Mouse (Mus musculus) embryo, embryonic 9.5 days (tissue): ENCODE measurements around the gene Treml2.
"Not testable (repeated sequence)": the region's sequence is repeated elsewhere in the genome, so short reads cannot be mapped to it uniquely, and the experiment has no call there.

Experiments used
- DNase-seq: peaks from one replicate; pipeline ENCODE4 v3.0.0-alpha.2; 2017; ENCODE audit errors: extremely low spot score

Treml2 gene

GRCm38 (mm10) chr17:48293500-48294194 is 5.7 kb upstream of the Treml2 start:
- no peak for DNase-seq

DNA sequence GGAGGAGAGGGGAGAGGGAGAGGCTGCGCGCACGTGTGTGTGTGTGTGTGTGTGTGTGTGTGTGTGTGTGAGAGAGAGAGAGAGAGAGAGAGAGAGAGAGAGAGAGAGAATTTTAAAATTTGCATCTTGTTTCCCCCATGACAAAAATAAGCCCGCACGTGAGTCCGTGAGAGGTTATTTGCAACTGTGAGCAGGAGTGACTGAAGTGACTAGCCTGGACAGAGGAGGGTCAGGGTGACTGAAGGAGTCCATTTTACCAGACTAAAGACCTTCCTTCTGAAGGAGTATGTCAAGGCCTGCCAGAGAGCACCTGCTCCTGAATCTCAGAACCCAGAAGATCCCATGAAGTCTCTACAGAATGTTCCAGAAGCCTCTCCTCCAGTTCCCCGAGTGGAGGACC is 458 bp downstream of the Treml2 start:
- DNase-seq = no peak

GRCm38 (mm10) chr17:48300199-48300598 is 901 bp downstream of the Treml2 start:
- DNase-seq = no peak

GRCm38 (mm10) chr17:48300861-48301260 is 1.6 kb downstream of the Treml2 start:
- no peak for DNase-seq

DNA sequence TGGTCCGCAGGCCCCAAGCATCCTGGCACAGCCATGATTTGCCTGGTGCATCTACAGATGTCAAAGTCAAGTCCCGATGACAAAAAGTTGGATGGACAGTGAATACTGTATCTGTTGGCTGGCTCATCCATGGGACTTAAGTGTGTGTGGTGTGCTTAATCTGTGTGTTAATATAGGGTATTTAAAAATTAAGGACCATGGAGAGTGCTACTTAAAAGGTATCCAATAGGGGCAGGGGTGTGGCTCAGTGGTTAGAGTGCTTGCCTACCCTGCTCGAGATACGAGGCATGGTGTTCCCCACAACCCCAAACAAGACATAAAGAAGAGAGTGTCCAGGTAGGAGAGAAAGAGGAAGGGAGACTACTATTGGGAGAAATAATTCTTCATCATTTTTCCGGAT is 2.5 kb downstream of the Treml2 start:
- no peak for DNase-seq

GRCm38 (mm10) chr17:48312124-48312523 is 12.8 kb downstream of the Treml2 start:
- DNase-seq = no peak

DNA sequence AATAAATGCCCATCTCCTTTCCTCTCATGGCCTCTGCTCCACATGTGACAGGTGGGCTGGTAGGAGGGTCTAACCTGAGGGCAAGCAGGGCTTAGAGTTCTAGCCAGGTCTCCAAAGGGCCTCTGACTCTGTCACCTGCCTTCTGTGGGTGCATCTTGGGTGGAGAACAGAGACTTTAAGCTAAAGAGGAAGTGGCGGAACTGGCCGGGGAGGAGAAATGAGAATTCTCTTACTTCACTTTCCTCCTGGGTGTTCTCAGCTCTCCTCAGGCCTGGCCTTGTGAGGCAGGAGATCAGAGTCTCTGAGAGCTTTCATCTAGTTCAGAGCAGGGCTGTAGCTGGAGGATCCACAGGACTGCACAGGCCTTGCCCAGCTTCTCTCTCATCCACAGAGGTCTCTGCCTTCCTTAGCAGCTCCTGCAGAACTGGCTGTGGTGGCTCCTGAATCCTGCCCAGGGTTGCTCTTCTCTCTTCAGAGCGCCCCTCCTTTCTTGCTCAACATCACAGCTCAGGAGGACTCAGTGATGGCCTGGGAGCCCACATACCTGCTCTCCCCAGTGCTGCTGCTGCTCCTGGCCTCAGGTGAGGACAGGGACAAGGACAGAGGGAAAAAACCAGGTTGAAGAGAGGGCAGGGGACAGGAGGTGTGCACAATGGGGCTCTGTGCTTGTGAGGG is 16.7 kb downstream of the Treml2 start, which contains the start of gene B430306N03Rik:
Gene B430306N03Rik (plus strand): TSS at position 237 of the 675 bp plus-strand sequence.
- not testable (repeated sequence) for DNase-seq

GRCm38 (mm10) chr17:48318686-48319085 is 19.4 kb downstream of the Treml2 start:
- no peak for DNase-seq

DNA sequence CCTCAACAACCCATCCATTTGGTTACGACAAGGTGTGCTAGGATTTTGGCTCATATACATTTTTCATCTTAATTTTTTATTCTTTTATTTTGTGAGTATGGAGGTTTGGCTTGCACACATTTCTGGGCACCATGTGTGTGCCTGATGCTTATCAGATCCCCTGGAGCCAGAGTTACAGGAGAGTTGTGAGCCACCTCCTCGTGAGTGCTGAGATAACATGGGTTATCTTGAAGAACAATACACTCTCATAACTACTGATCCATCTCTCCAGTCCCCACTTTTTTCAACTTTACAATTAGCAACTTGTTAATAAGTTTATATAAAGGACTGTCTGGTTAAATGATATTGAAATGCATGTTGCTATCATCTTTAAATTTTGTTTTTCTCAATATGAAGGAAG is 22.0 kb downstream of the Treml2 start:
- no peak for DNase-seq

DNA sequence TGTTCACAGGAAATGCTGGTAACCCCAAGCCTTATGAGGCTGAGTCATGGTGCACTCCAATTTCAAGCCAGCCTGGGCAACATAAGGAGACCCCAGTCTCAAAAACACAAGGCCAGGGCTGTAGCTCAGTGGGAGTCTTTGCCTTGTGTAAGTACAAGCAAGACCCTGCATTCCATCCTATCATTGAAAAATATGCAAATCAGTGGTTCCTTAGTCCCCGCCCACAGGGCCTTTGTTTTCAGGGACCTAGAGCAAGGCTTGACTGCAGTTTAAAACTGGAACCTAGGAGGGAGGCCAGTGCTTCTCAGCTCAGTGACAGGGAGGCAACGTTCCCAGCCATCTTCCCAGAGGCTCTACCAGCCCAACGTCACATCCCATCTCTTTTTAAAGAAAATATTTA is 23.9 kb downstream of the Treml2 start:
- no peak for DNase-seq

DNA sequence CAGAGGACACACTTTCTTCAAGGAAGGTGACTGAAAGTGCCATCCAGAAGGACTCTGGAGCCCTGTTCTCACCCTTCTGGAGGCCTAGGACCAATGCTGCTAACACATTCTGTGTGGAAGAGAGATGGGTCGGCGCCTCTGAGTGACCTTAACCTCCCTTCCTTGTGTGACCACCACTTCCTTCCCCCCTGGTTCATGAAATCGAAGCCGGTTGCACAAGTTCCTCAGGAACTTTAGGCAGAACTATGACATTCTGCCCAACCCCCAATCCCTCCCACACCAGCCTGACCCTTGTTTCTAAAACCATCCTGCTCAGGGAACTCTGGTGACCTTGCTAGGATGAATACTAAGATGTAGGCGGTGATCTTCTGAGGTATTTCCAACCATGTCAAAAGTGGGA is 25.0 kb downstream of the Treml2 start:
- no peak for DNase-seq

DNA sequence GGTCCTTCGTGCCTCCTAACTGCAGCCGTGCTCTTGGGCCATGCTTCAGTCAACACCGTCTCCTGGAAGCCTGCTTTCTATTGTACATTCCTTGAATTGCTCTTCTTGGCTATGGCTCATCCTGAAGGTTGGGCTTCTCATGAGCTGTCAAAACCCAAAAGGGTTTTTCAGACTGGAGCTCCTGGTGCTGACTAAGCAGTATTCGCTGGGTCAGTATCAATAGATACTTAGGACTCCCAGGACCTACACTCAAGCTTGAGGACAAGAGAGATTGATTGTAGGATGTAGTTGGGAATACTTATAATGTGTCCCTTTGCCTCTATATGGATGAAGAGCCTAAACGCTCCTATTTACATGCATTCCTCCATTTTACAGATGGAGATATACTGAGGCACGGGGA is 25.8 kb downstream of the Treml2 start:
- DNase-seq = no peak

DNA sequence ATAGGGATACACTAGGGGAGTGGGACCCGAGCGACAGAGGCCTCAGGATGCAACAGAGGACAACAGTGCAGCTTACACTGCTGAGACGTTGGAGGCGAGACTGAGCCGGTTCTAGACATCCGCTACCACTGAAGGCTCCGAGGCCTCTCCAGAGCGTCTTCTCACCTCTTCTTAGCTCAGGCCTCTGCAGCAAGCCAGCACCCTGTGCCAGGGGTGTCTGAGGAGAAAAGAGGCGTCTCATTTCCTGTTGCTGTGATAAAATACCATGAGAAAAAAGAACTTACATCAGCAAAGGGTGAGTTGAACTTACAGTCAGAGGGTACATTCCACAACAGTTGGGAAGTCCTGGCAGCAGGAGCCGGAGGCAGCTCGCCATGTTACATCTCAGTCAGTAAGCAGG is 26.3 kb downstream of the Treml2 start:
- no peak for DNase-seq

DNA sequence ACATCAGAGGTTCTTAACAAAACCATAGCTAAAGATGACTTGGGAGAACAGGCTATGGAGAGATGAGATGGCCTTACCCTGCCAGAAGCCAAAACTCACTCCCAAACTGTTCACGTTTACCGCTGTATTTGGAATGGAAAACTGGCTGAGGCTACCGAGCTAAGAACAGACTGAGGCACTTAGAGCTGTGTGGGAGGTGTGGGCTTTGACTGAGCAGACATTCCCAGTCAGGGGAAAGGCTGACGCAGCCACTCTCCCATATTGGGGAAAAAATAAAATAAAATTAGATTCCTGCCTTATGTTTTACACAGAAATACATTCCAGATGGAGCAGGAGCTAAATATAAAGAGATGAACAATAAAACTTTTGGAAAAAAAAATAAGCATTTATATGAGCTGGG is 27.4 kb downstream of the Treml2 start:
- no peak for DNase-seq

GRCm38 (mm10) chr17:48332524-48332923 is 33.2 kb downstream of the Treml2 start:
- DNase-seq = no peak

- no peak for DNase-seq
Measured at GRCm38 (mm10) chr17:48334186-48334585, 34.9 kb downstream of the Treml2 start.

DNA sequence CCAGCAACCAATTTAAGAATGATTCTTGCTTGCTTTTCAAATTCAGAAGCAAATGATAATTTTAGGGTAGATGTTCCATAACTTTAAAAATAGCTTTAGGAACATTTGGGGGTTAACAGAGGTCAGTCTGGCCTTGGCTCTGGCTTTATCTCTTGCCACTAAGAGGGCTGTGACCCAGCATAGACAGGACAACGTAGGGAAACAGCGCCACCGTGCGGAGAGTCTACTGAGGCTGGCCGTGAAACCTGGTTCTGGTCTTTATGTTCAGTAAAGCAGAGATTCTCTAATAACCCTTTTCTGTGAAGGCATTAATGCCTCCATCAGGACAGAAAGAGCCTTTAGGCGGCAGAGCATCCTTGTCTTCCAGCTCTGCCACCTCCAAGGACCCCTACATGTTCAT is 37.6 kb downstream of the Treml2 start:
- DNase-seq = peak; percentile 80

DNA sequence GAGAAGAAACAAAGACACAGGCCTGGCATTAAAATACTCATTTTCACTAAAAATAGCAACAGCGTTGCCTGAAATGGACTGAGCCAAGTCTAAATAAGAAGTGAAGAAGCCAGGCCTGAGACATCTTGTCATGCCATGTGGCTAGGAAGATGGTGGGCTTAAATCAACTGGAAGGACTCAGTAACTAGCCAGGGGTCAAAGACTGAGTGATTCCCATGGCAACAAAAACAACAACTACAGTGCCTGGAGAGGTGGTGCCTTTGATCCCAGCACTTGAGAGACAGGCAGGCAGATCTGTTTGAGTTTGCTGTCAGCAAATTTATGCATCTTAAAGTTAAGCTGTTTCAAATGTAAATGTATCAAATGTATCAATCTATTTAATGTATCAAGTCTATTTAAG is 41.0 kb downstream of the Treml2 start:
- peak; percentile 17 for DNase-seq

DNA sequence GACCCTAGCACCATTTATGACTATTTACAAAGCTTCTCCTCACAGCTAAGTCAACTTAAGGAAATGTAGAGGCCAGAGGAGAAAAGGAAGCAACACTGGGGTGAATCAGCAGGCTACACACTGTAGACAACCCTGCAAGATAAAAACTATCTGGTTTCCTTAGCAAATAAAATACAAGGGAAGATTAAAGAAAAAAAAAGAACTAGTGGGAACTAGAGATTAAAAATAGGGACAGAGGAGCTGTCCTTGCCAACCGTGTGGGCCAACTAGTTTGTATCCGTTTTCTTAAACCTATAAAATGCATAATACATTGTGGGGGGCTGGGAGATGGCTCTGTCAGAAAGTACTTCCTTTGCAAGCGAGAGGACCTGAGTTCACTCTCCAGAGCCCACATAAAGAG is 42.6 kb downstream of the Treml2 start:
- no peak for DNase-seq

DNA sequence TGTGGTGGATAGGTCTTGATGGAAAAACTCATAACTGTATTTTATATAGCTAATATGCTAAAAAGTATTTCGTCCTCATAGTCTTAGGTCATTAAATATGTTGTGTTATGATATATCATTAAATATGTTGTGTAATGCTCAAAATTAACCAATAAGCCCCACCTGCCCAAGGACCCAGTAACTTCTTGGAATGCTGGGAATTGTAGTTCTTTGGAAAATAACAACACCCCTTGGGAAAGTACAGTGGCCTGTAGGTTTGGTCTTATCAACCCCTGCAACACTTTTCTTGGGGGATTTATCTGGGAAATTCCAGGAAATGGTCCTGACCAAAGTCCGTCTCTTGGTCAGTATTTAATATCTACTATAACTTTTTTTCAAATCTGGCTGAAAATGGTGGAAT is 43.8 kb downstream of the Treml2 start:
- DNase-seq = no peak

- DNase-seq = no peak
Measured at GRCm38 (mm10) chr17:48345824-48346223, 46.5 kb downstream of the Treml2 start.

DNA sequence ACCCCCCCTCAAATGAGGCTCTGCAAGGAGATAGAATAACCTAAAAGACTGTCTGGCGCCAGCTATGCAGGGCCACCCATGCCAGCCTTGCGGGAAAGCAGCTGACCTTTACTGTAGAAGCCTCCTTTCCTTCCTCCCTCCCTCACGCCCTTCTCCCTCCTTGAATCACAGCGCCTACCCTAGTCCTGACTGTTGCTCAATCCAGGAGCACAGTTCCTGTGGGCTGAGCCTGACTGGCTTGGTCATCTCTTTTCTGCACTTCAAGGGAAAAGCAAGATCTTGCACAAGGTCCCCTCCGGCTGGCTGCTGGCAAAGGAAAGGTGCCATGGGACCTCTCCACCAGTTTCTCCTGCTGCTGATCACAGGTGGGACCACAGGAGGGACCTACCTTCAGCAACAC is 46.9 kb downstream of the Treml2 start, which contains the start of gene Trem2:
Gene Trem2 (plus strand): TSS at position 171 of the 400 bp plus-strand sequence.
- no peak for DNase-seq

- DNase-seq = no peak
Measured at GRCm38 (mm10) chr17:48346834-48347233, 47.5 kb downstream of the Treml2 start.
